Mouse (Mus musculus): ENCODE results near the gene Trim12a. TPM values are rescaled to one million over a fixed set of nuclear protein-coding genes. Genes with fewer than 3 reads are reported as not detected.
A peak's percentile ranks its signal among the peaks of the same experiment; 100 is the strongest.
"Not testable (repeated sequence)": the region's sequence is repeated elsewhere in the genome, so short reads cannot be mapped to it uniquely, and the experiment has no call there.

Gene Trim12a
- polyA plus RNA-seq, 1 experiment from 2014 or later = 6.1 TPM

DNA sequence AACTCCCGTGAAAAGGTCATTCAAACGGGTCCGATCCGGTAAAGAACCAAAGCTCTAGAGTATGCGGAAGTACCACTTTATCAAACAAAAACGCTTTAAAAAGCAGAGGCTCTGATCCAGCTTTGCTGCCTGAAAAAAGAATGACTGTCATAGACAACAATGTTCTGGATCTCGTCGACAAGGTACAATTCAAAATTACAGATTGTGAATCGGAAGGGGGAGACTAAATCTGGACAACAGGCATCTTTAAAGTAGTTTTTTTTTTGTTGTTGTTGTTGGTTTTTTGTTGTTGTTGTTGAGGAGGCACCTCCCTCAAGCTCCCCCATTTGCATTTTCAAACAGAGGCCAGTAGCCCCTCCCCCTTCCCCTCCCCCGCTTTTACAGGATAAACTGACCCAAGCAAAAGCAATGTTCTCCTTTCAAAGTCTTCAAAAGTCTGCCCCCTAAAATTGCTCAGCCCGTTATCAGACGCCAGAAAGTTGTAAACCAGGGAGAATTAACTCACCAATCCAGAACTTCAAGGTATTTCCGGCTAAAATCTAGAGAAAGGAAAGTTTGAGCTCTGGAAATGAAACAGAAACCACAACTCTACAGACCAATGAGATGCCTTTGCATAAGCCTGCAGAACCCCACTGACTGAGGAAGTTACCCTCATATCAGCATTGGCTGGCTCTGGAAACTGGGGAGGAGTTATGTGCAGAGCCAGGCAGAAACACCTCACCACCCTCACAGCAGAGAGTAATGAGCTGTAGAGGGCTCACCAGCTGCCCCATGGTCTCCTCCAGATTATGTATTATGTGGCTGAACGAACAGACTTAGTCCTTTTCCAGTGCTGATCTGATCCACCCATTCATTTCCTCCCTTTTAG, 27.5 kb downstream of the Trim12a start, which contains the start of gene Trim5:
Gene Trim5 (minus strand): TSS at position 519 of the 868 bp plus-strand sequence.
- peak within 1 kb of the TSS; percentile 12; the same call in 1 of the 2 replicates for H3K4me2 ChIP-seq
- ATAC-seq (ENCODE audit: insufficient number of reproducible peaks, low FRiP score, low TSS enrichment, low read depth); H3K36me3 ChIP-seq; H3K4me1 ChIP-seq; H3K4me3 ChIP-seq; H3K9me3 ChIP-seq; H3K27me3 ChIP-seq; H3K9ac ChIP-seq; H3K27ac ChIP-seq: not testable (repeated sequence)
- 41% methylated on average over 14 of the region's 14 CpGs for WGBS

DNA sequence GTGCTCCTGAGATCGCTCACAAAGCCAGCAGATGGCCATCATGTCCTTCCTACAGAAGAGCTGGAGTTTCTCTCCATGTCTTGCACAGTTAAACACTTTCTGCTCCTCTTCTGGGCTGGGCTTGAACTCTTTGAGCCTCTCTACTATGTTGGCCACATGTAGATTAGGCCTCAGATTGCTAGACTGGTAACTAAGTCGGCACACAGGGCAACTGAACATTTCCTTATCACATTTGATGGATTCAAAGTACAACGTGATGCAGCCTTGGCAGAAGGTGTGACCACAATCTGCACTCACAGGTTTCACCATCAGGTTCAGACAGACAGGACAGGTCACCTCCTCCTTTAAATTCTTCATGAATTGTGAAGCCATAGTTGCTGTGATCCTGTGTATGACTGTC, 35.9 kb downstream of the Trim12a start:
- H3K36me3 ChIP-seq; H3K27ac ChIP-seq; H3K4me2 ChIP-seq; ATAC-seq (ENCODE audit: insufficient number of reproducible peaks, low FRiP score, low TSS enrichment, low read depth); H3K9ac ChIP-seq; H3K4me3 ChIP-seq; H3K4me1 ChIP-seq; H3K9me3 ChIP-seq; H3K27me3 ChIP-seq: not testable (repeated sequence)
- 78% methylated on average over 3 of the region's 3 CpGs for WGBS

DNA sequence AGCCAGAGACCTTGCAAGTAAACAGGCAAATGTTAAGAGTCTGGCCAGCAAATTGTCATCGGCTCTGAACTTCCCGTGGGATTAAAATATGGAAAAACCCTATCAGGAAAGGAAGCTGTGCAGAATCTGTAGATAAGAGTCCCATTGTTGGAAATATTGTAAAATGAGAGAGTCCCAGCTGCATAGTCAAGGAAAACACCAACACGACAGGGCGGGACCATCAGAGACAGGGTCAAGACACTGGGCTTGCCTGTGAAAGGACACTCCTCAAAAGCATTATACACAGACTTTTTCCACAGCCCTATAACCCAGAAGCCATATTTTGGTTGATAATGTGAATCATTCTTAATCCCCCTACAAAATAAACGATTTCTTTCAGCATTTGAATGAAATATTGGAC, 49.9 kb downstream of the Trim12a start:
- 85% methylated on average over 5 of the region's 5 CpGs for WGBS
- H3K9ac ChIP-seq; H3K27me3 ChIP-seq; H3K4me2 ChIP-seq; H3K4me1 ChIP-seq; H3K36me3 ChIP-seq; ATAC-seq (ENCODE audit: insufficient number of reproducible peaks, low FRiP score, low TSS enrichment, low read depth); H3K27ac ChIP-seq; H3K4me3 ChIP-seq; H3K9me3 ChIP-seq: not testable (repeated sequence)

DNA sequence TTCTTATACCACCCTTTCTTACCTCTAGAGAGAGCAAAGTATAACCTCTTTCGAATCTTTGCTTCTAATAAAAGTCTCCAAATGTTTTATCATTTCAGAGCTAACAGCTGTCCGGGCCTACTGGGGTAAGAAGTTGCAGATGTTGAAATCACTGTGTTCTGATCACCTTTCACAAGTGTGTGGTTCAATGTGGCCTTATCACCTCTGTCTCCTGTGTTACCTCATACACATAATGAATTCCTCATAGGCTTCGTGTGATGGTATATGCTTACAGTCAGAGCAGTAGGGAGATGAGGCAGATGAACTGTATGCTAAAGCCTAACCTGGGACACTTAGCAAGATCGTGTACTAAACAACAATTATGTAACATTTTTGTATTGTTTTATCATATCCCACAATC, 54.9 kb downstream of the Trim12a start:
- H3K4me3 ChIP-seq; H3K9ac ChIP-seq; H3K9me3 ChIP-seq; H3K36me3 ChIP-seq; H3K4me1 ChIP-seq; ATAC-seq (ENCODE audit: insufficient number of reproducible peaks, low FRiP score, low TSS enrichment, low read depth); H3K27me3 ChIP-seq; H3K4me2 ChIP-seq; H3K27ac ChIP-seq: not testable (repeated sequence)
- 76% methylated on average over 4 of the region's 4 CpGs for WGBS

Other genes starting within 250 kb of the Trim12a start
- not detected in 2 replicates for gene Olfr644, start 243.6 kb downstream of the Trim12a start, polyA plus RNA-seq (2015; fragmentation: Nextera tagmentation; extraction: Ambion mirVana)
- gene Olfr645, start 230.0 kb downstream of the Trim12a start, polyA plus RNA-seq (2015; fragmentation: Nextera tagmentation; extraction: Ambion mirVana) = not detected in 2 replicates
- not detected in 2 replicates for gene Olfr646, start 210.6 kb downstream of the Trim12a start, polyA plus RNA-seq (2015; fragmentation: Nextera tagmentation; extraction: Ambion mirVana)
- not detected in 2 replicates for gene Ubqln5, start 185.6 kb downstream of the Trim12a start, polyA plus RNA-seq (2015; fragmentation: Nextera tagmentation; extraction: Ambion mirVana)
- not detected in 2 replicates for gene Olfr643, start 178.1 kb downstream of the Trim12a start, polyA plus RNA-seq (2015; fragmentation: Nextera tagmentation; extraction: Ambion mirVana)
- not detected in 2 replicates for gene Ubqln3, start 172.2 kb downstream of the Trim12a start, polyA plus RNA-seq (2015; fragmentation: Nextera tagmentation; extraction: Ambion mirVana)
- not detected in 2 replicates for gene Ubqlnl, start 164.9 kb downstream of the Trim12a start, polyA plus RNA-seq (2015; fragmentation: Nextera tagmentation; extraction: Ambion mirVana)
- gene Olfm5, start 150.6 kb downstream of the Trim12a start, polyA plus RNA-seq (2015; fragmentation: Nextera tagmentation; extraction: Ambion mirVana) = not detected in 2 replicates
- gene Olfr648, start 132.1 kb downstream of the Trim12a start, polyA plus RNA-seq (2015; fragmentation: Nextera tagmentation; extraction: Ambion mirVana) = 0.11 and 0.24 TPM in 2 replicates
- not detected in 2 replicates for gene Olfr649, start 119.5 kb downstream of the Trim12a start, polyA plus RNA-seq (2015; fragmentation: Nextera tagmentation; extraction: Ambion mirVana)
- gene Trim6, start 96.7 kb downstream of the Trim12a start, polyA plus RNA-seq (2015; fragmentation: Nextera tagmentation; extraction: Ambion mirVana) = 0.50 and 0.61 TPM in 2 replicates
- 1.8 and 1.9 TPM in 2 replicates for gene Trim34a, start 71.0 kb downstream of the Trim12a start, polyA plus RNA-seq (2015; fragmentation: Nextera tagmentation; extraction: Ambion mirVana)
- gene Trim5, start 27.4 kb downstream of the Trim12a start, polyA plus RNA-seq (2015; fragmentation: Nextera tagmentation; extraction: Ambion mirVana) = 0.26 and 0.37 TPM in 2 replicates
- not detected in 2 replicates for gene Trim34b, start 14.0 kb upstream of the Trim12a start, polyA plus RNA-seq (2015; fragmentation: Nextera tagmentation; extraction: Ambion mirVana)
- 1.7 and 2.7 TPM in 2 replicates for gene Trim12c, start 37.9 kb upstream of the Trim12a start, polyA plus RNA-seq (2015; fragmentation: Nextera tagmentation; extraction: Ambion mirVana)
- 0.04 TPM in 1 of 2 replicates, not detected in the other for gene Trim30b, start 54.4 kb upstream of the Trim12a start, polyA plus RNA-seq (2015; fragmentation: Nextera tagmentation; extraction: Ambion mirVana)
- gene Trim30c, start 85.4 kb upstream of the Trim12a start, polyA plus RNA-seq (2015; fragmentation: Nextera tagmentation; extraction: Ambion mirVana) = 0.14 and 0.36 TPM in 2 replicates
- gene Trim30a, start 149.7 kb upstream of the Trim12a start, polyA plus RNA-seq (2015; fragmentation: Nextera tagmentation; extraction: Ambion mirVana) = 1.4 and 1.6 TPM in 2 replicates
- 0.60 and 0.74 TPM in 2 replicates for gene Trim30d, start 192.4 kb upstream of the Trim12a start, polyA plus RNA-seq (2015; fragmentation: Nextera tagmentation; extraction: Ambion mirVana)
- not detected in 2 replicates for gene Olfr651, start 234.7 kb upstream of the Trim12a start, polyA plus RNA-seq (2015; fragmentation: Nextera tagmentation; extraction: Ambion mirVana)
- not detected in 2 replicates for gene Olfr652, start 245.4 kb upstream of the Trim12a start, polyA plus RNA-seq (2015; fragmentation: Nextera tagmentation; extraction: Ambion mirVana)

Data from limb, embryonic 15.5 days (tissue).